Mouse (Mus musculus) Patski (cell line): ENCODE measurements at regions not wholly inside any gene's neighbourhood (a gene's known extent, or its start where the extent isn't known, plus 50 kb on each side); places are given as distances from the start of the nearest gene placed in this dataset.

Experiments
- ATAC-seq: fragments of 100-300 bp; one replicate; pipeline ENCODE4 v1.8.0; 2021
- CTCF ChIA-PET: fragments of 350-600 bp; sonication (Branson Sonifier 250); formaldehyde crosslinking; loops from one replicate; lab custom pipeline; 2022; ENCODE audit warnings: inconsistent platforms; lab: Charles Lee
- POLR2A ChIA-PET: fragments of 350-600 bp; sonication (Branson Sonifier 250); formaldehyde crosslinking; loops from one replicate; lab custom pipeline; 2022; ENCODE audit warnings: antibody characterized with exemption, inconsistent platforms; lab: Charles Lee
- DNase-seq: peaks from one replicate; pipeline ENCODE4 v3.0.0-alpha.2; 2011; ENCODE audit warnings: low read depth, low spot score
- H3K27me3 ChIP-seq: fragments of 371-371 bp; one replicate; pipeline ENCODE4 v1.5.1; 2021
- CTCF ChIP-seq: fragments of 100-300 bp; IDR thresholded peaks from one replicate; pipeline ENCODE4 v1.5.1; 2021
- in situ Hi-C: fragments of 300-500 bp; cut with MboI; formaldehyde crosslinking; loops from 3 replicates; pipeline ENCODE4 v1.11.1; 2018; ENCODE audit warnings: low pct_unique_long_range_greater_than_20kb, mixed read lengths

DNA sequence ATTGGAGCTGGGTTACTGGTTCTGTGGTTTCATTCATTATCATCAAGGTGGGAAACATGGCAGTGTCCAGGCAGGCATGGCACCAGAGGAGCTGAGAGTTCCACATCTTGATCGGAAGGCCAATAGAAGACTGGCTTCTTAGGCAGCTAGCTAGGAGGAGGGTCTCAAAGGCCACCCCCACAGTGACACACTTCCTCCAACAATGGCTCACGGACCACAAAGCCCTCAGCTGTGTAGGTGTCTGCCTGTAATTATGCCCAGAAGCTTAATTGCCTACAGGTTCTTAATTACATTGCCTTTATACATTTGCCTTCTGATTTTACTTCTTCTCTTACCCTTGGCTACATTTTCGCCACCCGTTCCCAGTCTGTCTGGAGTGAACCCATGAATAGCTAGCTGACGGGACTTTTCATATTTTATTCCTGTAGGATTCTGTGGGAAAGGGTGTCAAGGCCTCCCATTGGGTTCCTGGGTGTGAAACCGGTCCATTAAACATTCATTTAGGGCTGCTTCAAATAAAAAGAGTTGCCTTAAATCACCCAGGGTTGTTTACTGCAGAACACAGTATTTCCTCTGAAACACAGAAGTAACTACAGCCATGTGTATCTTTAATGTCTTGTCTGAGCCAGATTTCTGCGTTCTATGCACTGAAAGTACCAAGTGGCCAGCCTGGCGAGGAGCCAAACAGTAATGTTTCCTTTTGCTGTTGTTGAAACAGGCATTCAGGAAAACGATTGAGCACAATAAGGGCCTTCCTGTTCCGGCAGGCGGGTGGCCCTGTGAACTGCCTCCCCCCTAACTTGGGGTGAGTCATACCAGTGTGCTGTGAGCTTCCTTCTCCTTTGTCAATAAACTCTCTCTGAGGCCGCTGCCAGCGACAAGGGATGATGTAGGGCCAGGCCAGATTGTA lies 82.4 kb upstream of the Gm9747 start:
- DNase-seq (no peak), ATAC-seq (no peak)
- TF ChIP-seq CTCF, result no peak
- in situ Hi-C loops, result no loop called here
- POLR2A ChIA-PET, result no interaction called here
- no peaks in the 10 kb centered on the region for H3K27me3 ChIP-seq
- CTCF ChIA-PET, result no interaction called here

DNA sequence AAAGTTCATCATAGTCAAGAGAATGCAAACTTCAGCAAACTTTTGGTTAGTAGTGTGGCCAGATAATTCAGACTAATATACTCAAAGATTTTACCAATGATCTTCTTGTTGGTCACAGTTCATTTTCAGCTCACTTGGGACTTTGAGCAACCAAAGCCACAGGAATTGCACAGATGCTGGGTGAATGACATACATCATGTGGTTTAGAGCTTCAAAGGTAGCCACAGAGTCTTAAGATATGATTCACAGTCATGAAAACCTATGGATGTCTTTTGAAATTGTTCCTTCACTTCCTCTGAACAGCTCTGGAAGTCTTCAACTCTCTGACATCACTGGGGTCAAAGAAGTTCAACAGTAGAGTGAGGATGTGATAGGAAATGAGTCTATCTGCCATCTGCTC lies 77.0 kb upstream of the Gm9747 start:
- POLR2A ChIA-PET, result no interaction called here
- ATAC-seq (peak; percentile 71), DNase-seq (peak; percentile 44)
- in situ Hi-C loops, result no loop called here
- H3K27me3 ChIP-seq, result no peaks in the 10 kb centered on the region
- CTCF ChIA-PET, result interaction anchor here (0.9 to 1.1 kb wide), 2 partner anchors 9 to 115 kb away, joined by 3 read pairs; no protein-coding TSS in a partner anchor
- TF ChIP-seq CTCF, result no peak

DNA sequence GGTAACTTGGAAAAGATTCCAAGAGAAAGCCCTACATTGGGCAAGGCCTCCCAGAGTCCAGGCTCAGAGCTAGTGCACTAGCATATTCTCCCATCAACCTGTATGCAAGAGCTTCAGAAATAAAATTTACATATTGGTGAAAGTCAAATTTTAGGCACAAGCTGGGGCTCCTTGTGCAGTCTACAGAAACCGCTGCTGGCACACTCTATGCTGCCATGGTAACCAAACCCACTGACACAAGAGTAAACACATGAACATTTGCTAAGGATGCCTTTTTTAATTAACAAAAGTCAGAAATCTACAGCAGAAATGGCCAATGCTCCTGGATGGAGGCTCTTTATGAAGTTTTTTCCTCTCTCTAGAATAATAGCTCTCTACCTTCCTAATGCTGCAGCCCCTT lies 75.9 kb upstream of the Gm9747 start:
- no peak for TF ChIP-seq CTCF
- ChIA-PET POLR2A (no interaction called here), CTCF (interaction anchor here (1.4 kb wide), 1 partner anchor 26 kb away, joined by 3 read pairs; no protein-coding TSS in a partner anchor)
- no peaks in the 10 kb centered on the region for H3K27me3 ChIP-seq
- ATAC-seq, result no peak
- DNase-seq, result no peak
- in situ Hi-C loops, result no loop called here

DNA sequence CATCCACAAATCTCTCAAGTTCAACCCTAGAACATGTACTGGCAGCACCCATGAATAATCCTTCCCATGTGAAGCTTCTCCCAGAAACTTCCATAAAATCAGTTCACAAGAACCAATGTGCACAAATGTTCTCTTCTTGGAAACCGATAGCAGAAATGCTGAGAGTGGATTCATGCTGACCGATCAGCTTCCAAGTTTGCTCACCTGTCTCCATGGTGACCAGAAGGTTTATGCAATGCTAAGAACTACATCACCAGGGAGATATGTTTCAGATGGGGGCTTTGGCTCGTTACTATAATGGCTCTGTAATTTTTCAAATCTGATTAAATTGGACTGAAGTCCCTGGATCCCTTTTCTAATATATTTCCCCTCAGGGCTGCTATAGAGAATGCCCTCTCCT lies 74.4 kb upstream of the Gm9747 start:
- in situ Hi-C loops, result no loop called here
- ChIA-PET CTCF (no interaction called here), POLR2A (no interaction called here)
- no peaks in the 10 kb centered on the region for H3K27me3 ChIP-seq
- no peak for TF ChIP-seq CTCF
- DNase-seq (no peak), ATAC-seq (no peak)

DNA sequence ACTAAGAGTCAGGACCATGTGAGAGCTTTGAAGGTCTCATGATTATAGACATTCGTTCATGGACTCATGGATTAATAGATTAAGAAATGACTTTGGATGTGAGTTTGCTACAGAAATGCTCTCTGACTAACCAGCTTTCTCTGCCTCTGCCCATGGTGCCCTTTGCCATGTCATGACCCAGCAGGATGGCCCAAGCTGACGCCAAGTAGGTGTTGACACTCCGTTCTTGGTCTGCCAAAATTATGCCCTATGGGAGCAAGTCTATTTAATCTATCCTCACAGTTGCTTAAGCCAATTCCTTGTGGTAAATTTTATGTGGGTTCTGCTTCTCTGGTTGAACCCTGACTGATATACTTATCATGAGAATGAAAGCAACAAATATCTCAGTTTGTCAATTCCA lies 73.7 kb upstream of the Gm9747 start:
- POLR2A ChIA-PET, result no interaction called here
- in situ Hi-C loops, result no loop called here
- no peak for TF ChIP-seq CTCF
- DNase-seq (no peak), ATAC-seq (no peak)
- CTCF ChIA-PET, result no interaction called here
- H3K27me3 ChIP-seq, result no peaks in the 10 kb centered on the region

DNA sequence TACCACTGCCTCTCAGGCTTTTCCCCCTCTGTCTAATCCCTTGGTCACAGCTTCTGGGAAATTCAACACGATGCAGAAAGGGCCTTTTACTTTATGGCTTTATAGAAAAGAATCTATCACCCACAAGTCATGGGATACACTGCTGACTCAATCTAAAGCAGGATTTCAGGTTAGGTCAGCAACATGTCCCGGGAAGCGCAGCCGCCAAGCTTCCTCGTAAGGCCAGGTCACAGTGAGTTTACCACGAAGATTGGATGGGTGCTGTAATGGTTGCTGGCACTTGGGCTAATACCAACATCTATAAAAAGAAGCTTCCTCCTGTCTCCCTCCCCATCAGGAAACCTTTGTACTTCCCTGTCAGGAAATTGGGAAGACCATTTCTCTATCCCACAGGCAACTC lies 70.0 kb upstream of the Gm9747 start:
- ATAC-seq, result no peak
- ChIA-PET CTCF (no interaction called here), POLR2A (no interaction called here)
- DNase-seq, result no peak
- H3K27me3 ChIP-seq, result no peaks in the 10 kb centered on the region
- TF ChIP-seq CTCF, result no peak
- in situ Hi-C loops, result no loop called here

DNA sequence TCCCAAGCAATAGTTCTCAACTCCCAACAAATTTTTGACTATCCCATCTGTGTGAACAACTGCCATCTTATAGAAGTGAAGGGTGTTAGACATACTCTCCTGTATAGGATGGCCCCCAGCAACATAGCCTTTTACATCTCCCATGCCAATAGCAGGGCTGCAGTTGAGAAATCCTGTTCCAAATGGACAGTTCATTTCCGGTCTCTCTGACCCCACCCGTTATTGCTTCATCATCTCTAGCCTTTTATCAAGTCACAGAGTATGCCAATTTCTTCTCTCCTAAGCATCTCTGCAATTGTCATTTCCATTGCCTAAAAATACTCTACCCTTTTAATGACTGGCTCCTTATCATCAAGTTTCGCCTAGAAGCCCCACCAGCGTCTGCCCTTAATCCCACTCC lies 64.8 kb upstream of the Gm9747 start:
- TF ChIP-seq CTCF, result no peak
- ChIA-PET CTCF (no interaction called here), POLR2A (no interaction called here)
- in situ Hi-C loops, result no loop called here
- no peaks in the 10 kb centered on the region for H3K27me3 ChIP-seq
- DNase-seq, result no peak
- no peak for ATAC-seq

DNA sequence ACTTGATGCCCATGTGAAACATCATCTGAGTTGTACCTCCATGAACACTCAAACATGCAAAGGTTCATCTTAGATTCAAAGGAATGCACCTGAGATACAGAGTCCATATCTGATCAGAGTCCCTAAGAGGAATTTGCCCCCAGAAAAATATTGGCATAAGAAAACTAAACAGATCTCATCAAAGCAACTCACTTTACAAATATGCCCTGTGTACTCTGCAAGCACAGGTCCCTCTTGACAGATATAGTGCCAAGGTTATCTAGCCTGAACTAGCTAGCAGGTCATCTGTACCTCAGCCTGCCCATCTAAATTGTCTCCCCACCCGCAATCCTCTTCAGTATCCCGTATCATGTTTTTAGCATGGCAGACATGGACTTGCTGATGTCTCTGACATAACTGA lies 64.0 kb upstream of the Gm9747 start:
- no peaks in the 10 kb centered on the region for H3K27me3 ChIP-seq
- ChIA-PET CTCF (no interaction called here), POLR2A (no interaction called here)
- TF ChIP-seq CTCF, result no peak
- ATAC-seq (no peak), DNase-seq (no peak)
- in situ Hi-C loops, result no loop called here

DNA sequence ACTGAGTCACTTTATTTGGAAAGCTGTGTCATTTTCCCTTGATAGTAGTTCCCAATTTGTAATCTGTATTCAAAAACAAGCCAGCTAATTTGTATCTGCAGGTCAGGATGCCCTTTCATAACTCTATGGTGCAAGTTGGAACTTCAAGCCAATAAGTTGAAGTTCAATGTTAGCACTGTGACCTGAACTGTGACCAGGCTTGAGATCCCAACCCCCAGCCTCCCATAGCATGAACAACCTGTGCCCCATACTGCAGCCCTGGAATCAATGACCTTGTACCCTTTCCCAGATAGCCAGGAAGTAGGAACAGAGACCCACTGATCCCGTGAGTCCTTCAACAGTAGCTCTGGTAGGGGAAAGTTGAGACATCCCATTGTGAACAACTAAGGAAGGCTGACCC lies 52.5 kb upstream of the Gm9747 start:
- no peaks in the 10 kb centered on the region for H3K27me3 ChIP-seq
- no peak for TF ChIP-seq CTCF
- ChIA-PET CTCF (no interaction called here), POLR2A (no interaction called here)
- DNase-seq (no peak), ATAC-seq (no peak)
- in situ Hi-C loops, result no loop called here
